Mouse (Mus musculus): Measurements from ENCODE around the gene Smad1. TPM values are rescaled to one million over a fixed set of nuclear protein-coding genes. Genes with fewer than 3 reads are reported as not detected.
A peak's percentile ranks its signal among the peaks of the same experiment; 100 is the strongest.

Gene Smad1
- total RNA-seq, 1 experiment from 2014 or later, result 9.4 TPM

DNA sequence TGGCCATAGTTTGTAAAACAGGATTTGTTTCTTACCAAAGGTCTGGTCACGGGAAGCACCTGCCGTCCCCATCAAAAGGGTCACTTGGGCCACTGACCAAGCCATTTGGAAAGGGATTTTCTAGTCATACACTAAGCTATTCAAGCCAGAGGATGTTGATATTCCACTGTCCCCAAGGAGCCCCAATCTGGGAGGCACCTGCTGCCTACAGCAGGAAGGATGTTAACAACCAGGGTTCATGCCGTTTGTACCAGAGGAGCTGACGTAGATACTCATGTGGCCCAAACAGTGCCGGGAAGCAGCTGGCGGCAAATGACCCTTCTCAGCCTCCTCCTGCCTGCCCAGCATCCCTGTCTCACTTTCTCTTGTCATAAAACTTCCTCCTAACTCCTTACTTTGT is 73.8 kb downstream of the Smad1 start:
- ATAC-seq (ENCODE audit: extremely low read depth, insufficient number of reproducible peaks, low FRiP score, poor library complexity, severe bottlenecking), result no peak

DNA sequence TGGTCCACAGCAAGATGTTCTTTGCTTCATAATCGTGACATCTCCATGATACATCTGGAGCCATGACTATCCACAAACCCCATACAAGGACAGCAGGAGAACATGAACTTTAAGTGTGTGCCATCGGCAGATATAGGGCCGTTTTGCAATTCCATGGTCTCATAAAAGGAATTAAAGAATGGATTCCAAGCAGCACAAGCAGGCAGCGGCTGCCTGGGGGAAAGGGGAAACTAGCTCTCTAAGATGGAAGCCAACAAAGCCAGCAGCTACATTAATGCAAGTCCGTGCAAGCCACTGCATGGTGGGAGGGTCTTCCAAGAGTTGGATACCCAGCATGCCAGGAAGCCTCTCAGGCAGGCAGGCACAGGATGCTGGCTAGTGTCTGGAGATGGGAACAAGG is 74.4 kb downstream of the Smad1 start:
- no peak for ATAC-seq (ENCODE audit: extremely low read depth, insufficient number of reproducible peaks, low FRiP score, poor library complexity, severe bottlenecking)

DNA sequence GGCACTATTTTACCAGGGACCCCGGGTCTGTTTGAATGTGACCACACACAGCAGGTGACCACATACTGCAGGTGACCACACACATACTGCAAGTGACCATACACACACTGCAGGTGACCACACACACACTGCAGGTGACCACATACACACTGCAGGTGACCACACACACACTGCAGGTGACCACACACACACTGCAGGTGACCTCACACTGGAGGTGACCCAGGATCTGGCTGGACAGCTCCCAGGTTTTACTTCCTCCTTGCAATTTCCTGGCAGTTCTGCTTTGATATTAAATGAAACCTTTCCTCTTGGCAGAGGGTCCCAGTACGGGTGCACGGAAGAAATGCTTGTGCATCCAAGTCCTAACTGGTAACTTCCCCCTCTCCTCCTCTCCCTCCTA is 75.3 kb downstream of the Smad1 start:
- ATAC-seq (ENCODE audit: extremely low read depth, insufficient number of reproducible peaks, low FRiP score, poor library complexity, severe bottlenecking), result no peak

DNA sequence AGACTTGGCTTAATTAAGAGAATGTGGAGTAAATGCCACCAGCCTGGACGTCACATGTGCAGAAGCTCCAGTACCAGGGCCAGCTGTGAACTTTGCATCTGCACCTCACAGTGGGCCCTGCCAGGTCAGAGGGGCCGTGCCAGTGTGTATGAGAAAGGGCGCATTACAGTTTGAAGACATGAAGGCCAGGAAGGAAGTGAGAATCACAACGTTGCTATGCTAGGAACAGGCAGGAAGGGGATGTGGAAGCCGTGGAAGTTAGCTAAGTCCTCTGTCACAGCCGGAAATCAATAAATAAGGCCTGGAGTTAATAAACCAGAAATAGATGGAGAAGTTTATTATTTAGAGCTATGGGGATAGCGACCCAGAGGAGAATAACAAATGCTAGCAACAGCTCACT is 76.2 kb downstream of the Smad1 start:
- no peak for ATAC-seq (ENCODE audit: extremely low read depth, insufficient number of reproducible peaks, low FRiP score, poor library complexity, severe bottlenecking)

DNA sequence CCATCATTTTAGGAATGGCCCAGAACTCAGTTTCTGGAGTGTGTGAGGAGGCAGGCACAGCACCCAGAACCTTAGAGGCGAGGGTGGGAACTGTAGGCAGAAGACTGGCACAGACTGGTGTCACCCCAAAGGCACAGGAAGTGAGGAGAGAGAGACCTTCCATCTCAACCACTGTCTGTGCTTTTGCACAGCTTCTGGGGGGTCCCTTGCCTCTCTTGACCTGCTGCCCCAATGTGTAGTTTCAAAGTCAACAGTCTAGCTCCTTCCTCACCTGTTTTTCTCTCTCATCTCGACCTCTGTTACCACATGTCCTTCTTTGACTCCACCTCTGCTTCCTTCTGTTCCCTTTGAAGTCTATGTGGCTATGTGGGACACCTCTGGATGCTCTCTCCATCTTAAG is 88.5 kb downstream of the Smad1 start:
- ATAC-seq (ENCODE audit: extremely low read depth, insufficient number of reproducible peaks, low FRiP score, poor library complexity, severe bottlenecking), result no peak

DNA sequence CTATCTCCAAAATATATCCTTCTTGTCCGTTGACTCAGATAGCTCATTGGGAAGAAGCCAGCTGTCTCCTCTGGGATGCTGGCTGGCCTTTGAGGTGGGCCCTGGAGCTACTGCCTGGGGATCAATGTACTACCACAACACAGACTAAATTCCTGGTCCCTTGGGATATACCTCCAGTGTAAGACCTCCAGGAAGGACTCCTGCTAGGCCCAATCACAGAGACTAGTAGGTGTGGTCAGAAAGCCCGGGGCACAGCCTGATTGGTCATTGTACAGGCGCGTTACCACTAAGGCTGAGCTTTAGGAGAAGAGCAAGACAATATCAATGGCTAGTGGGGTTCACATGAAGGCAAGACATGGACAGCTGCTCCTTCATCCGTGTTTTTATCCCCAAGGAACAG is 93.4 kb downstream of the Smad1 start:
- ATAC-seq (ENCODE audit: extremely low read depth, insufficient number of reproducible peaks, low FRiP score, poor library complexity, severe bottlenecking), result 0 out of 2 replicates have a peak, but pooled peaks have one; percentile 6

DNA sequence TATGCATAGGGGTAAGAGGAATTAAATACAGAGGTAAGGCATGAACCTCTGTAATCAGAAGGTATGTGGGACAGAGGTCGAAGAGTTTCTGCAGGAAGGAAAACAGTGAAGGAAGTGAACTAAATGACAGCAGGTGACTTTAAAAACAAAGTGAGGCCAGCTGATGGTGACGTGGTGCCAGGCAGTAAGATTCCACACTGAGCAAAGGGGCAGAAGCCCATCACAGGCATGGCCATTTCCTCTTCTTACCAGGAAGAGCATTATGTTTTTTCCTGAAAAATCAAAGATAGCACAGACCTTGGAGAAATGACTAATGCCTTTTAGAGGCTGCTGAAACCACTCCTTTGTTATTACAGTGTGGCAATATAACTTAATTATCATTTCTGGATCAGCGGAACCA is 97.8 kb downstream of the Smad1 start:
- no peak for ATAC-seq (ENCODE audit: extremely low read depth, insufficient number of reproducible peaks, low FRiP score, poor library complexity, severe bottlenecking)

DNA sequence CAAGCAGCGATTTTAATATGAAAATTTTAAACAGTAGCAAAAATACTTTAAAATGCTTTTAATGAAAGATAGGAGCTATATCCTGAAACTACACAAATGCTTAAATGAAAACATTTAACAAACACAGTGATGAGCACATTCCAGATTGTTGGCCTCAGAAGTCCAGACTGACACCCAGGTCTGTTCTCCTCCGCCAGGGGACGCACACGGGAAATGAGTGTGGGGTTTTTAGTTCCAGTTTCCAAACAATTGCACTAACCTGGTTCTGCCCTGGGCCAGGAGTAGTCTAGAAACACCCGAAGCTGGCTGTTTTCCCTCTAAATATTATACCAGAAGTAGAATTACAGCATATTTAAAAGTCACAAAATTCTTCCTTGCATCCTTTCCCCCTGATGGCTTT is 99.6 kb downstream of the Smad1 start:
- no peak for ATAC-seq (ENCODE audit: extremely low read depth, insufficient number of reproducible peaks, low FRiP score, poor library complexity, severe bottlenecking)

DNA sequence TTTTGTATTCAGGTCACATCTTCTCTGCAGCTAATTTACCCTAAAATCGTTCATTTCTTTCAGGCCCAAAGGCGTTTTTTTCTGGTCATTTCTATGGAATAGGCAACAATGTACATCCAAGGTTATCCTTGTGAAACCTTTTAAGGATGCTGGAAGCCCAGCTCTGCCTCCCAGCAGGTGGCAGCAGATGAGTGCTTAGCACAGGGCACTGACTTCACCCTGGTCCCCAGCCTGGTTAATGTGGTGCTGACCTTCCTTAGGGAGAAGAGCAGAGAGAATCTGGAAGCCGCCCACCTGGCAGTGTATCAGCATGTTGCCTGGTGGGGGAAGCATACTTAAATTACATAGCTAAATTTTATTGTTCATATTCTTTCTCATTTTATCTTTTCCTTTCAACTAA is 101.6 kb downstream of the Smad1 start:
- ATAC-seq (ENCODE audit: extremely low read depth, insufficient number of reproducible peaks, low FRiP score, poor library complexity, severe bottlenecking), result no peak

DNA sequence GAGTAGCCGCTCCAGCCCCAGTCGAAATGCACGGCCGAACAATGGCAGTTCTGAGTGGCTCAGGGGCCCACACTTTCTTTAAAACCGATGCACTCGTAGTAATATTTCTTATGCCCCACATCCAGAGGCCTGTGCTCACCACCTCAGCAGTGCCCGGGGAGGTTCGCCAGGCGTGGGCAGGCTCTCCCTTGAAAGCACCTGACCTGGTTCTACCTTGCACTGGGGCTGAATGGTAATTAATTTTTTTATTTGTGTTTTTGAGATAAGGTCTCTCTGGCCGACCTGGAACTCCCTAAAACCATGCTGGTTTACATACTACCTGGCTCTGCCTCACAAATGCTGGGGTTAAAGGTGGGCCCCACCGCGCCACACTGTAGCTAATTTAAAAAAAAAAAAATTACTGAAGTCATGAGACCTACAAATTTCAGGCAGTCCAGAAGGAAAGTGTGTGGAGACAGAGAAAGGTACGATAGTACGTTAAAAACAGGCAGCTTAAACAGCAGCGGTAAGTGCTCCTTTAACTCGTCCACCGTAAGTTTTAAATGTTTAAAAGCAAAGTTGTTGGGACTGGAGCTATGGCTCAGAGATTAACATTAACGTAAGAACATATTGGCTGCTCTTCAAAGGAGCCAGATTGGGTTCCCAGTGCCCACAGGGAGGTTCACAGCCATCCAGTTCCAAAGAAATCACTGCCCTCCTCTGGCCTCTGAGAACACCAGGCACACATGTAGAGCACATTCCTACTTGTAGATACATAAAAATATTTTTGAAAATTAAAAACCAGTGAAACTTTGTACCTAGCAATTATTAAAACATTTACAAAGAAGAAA is 103.8 kb downstream of the Smad1 start:
- no peak for ATAC-seq (ENCODE audit: extremely low read depth, insufficient number of reproducible peaks, low FRiP score, poor library complexity, severe bottlenecking)

DNA sequence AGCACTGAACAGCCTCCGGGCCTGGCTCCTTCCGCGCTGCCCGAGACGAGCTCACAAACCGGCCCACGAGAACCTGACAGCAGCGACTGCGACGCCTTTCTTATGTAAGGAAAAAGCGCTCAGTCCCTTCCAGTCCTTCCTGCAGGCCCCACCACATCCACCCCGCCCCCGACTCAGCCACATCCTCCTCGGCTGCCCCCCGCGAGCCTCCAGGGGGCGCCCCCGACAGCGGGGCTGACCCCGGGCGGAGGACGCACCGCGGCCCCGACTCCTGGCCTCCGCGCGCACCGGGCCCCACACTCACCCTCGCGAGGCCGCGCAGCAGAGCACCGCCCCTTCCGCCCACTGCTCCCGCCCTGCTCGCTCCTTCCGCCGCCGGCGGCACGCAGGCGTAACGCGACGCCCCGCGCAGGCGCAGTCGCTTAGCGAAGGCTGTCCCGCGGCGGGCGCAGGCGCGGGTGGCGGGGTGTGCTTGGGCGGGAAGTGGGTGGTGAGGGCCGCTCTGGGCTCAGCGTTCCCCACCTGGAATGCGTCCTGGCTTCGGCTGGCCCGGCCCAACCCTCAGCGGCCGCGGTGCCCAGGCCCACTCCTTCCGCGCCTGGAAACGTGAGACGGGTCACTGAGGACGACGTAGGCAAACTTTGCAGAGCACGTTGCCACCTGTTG is 104.6 kb downstream of the Smad1 start, which contains the start of gene Mmaa:
Mmaa (minus strand) TSS at position 328 of the 666 bp plus-strand sequence.
- peak; percentile 87 for ATAC-seq (ENCODE audit: extremely low read depth, insufficient number of reproducible peaks, low FRiP score, poor library complexity, severe bottlenecking)

DNA sequence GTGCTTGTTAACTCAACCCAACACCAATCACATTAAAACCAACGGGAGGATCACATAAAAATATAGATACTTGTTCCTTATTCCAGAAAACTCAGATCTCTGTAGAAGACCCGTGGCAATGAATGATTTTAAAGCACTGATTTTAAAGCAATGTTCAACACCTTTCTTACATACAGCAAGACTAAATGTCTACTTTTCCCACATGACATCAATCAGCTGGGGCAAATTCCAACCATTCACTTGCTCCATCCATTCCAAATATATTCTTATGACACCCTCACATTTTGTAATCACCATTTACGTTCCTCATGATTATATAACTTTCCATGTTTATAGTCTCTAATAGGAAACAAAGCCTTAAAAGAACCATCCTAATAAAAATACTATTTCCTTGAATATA is 105.5 kb downstream of the Smad1 start:
- ATAC-seq (ENCODE audit: extremely low read depth, insufficient number of reproducible peaks, low FRiP score, poor library complexity, severe bottlenecking), result no peak

DNA sequence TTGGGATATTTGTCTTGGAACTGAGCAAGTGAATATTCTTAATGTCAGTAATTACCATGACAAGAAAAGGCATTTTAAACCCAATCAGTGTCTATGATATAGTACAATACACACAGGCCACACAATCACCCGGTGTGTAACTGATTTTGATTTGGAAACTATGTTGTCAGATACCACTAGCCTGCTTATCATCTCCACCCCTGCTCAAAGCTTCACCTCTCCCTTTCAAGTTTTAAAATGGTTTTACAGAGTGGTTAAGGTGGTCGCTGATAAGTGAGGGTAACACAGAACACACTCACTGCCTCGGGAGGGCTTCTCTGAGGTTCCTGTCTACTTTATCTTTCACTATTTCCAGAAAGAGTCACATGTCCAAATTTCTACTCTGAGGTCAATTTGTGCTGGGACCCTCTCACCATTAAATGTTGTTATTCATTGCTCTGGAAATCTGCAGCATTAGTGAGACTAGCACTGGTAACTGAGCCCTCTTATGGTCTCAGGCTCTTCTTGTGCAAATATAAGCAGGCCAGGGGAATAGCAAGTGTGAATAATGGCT is 106.5 kb downstream of the Smad1 start:
- ATAC-seq (ENCODE audit: extremely low read depth, insufficient number of reproducible peaks, low FRiP score, poor library complexity, severe bottlenecking), result no peak

DNA sequence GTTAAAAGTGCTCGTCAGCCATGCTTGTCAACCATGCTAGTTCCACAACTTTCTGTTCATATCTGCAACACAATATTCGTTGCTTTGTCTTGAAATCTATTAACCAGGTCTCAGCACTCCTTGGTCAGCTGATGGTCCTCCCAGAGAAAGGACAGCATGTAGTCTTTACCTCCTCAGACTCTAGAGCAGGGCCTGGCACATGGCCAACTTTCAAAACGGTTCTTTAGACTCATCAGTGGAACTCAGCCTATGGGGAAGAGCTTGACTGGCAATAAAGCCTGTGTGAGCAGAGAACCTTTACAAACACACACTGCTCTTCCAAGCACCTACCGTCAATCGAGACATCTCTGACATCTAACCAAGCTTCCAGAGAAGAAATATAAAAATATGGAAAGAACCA is 109.7 kb downstream of the Smad1 start:
- ATAC-seq (ENCODE audit: extremely low read depth, insufficient number of reproducible peaks, low FRiP score, poor library complexity, severe bottlenecking), result no peak

DNA sequence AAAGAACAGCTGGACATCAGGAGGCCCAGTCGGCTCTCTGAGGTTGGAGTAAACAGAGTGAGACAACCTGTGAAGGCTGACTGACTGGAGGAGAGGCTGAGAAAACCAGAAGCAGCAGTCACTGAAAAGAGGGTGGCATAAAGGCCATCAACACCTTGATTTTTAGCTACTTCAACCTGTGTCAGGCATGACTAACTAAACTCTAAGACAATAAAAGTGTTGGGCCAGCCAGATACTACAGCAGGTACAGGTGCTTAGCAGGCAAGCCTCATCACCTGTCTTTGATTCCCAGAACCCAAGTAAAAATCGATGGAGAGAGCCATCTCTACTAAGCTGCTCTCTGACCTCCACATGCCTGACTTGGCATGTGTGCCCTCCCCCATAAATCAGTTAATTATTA is 110.6 kb downstream of the Smad1 start:
- ATAC-seq (ENCODE audit: extremely low read depth, insufficient number of reproducible peaks, low FRiP score, poor library complexity, severe bottlenecking), result no peak

Other genes with a start within 250 kb of the Smad1 start
- gene 1700011L22Rik, start 150.9 kb downstream of the Smad1 start, total RNA-seq (2017), result not detected in 2 replicates
- gene Mmaa, start 104.6 kb downstream of the Smad1 start, total RNA-seq (2017), result 7.2 and 7.4 TPM in 2 replicates
- gene Otud4, start 240.1 kb upstream of the Smad1 start, total RNA-seq (2017), result 63.7 and 72.7 TPM in 2 replicates

Measured in neutrophil, adult 5-6 weeks (primary cell).